Mouse (Mus musculus) kidney, adult 10 weeks (tissue): ENCODE results near the gene Olfr1335. TPM values are rescaled to one million over a fixed set of nuclear protein-coding genes. Genes with fewer than 3 reads are reported as not detected.

ENCODE experiments used
- polyA plus RNA-seq: library from polyadenylated mRNA; stranded (reverse); fragments of 350-450 nt; fragmentation: Illumina TruSeq; extraction: RNeasy Lipid Tissue Mini Kit (QIAGEN cat#74804); gene quantifications from one replicate; pipeline ENCODE4 v1.2.3, GENCODE M21; 2014; ENCODE audit warnings: low read depth, low replicate concordance

Olfr1335 gene
- polyA plus RNA-seq = not detected

GRCm38 (mm10) chr4:118809844-118810243 lies at the start of gene Olfr1335:
Gene Olfr1335 (minus strand): TSS chr4:118809944.

GRCm38 (mm10) chr4:118836179-118836578 lies 26.4 kb upstream of the Olfr1335 start, which contains the start of gene Olfr1333:
Gene Olfr1333 (minus strand): TSS chr4:118836279.

GRCm38 (mm10) chr4:118782486-118782885 lies 27.3 kb downstream of the Olfr1335 start, which contains the start of gene Olfr1337:
Gene Olfr1337 (minus strand): TSS chr4:118782586.

Other genes with a start within 250 kb of the Olfr1335 start
- not detected for gene Cfap57, start 189.2 kb downstream of the Olfr1335 start, polyA plus RNA-seq
- 21.4 TPM for gene Ebna1bp2, start 189.1 kb downstream of the Olfr1335 start, polyA plus RNA-seq
- not detected for gene Olfr62, start 151.0 kb downstream of the Olfr1335 start, polyA plus RNA-seq
- not detected for gene Olfr1342, start 117.2 kb downstream of the Olfr1335 start, polyA plus RNA-seq
- gene Olfr1341, start 106.4 kb downstream of the Olfr1335 start, polyA plus RNA-seq = not detected
- gene Olfr1340, start 89.8 kb downstream of the Olfr1335 start, polyA plus RNA-seq = not detected
- gene Olfr1339, start 77.8 kb downstream of the Olfr1335 start, polyA plus RNA-seq = not detected
- not detected for gene Olfr1338, start 51.2 kb downstream of the Olfr1335 start, polyA plus RNA-seq
- not detected for gene Olfr1337, start 27.4 kb downstream of the Olfr1335 start, polyA plus RNA-seq
- gene Olfr1333, start 26.3 kb upstream of the Olfr1335 start, polyA plus RNA-seq = not detected
- gene Olfr1331, start 54.7 kb upstream of the Olfr1335 start, polyA plus RNA-seq = not detected
- not detected for gene Olfr1330, start 78.7 kb upstream of the Olfr1335 start, polyA plus RNA-seq
- gene Olfr1329, start 107.5 kb upstream of the Olfr1335 start, polyA plus RNA-seq = not detected
- not detected for gene Olfr1328, start 128.7 kb upstream of the Olfr1335 start, polyA plus RNA-seq
- not detected for gene Lao1, start 151.6 kb upstream of the Olfr1335 start, polyA plus RNA-seq